Mouse (Mus musculus): ENCODE results near the gene Kiss1.

The Kiss1 gene

DNA sequence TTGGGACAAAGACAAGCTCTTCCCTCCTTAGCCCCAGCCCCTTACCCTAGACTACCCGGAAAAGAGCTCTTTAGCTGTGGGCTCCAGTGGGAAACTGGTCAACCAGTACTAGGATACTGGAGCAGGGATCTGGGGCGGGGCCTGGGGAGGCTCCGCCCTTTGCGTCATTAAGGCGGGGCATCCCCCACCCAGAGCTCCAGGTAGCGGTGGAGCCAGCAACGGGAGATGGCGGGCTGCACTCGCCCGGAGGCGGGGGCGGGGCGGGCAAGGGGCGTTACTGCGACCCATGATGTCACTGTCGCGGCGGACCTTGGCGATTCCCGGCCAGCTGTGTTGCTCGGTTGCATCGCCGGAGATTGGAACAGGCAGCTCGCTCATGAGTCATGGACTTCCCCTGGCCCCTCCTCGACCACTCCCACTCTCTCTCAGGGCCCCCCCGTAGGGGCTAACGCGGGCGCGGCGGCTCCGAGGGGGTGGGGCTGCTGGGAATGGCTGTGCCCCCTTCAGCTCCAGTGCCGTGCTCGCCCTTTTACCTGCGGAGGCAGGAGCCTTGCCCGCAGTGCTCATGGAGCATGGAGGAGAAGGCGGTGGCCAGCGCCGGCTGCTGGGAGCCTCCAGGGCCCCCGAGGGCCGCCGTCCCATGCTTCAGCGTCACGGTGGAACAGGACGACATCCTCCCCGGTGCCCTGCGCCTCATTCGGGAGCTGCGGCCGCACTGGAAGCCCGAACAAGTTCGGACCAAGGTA, 41.8 kb downstream of the Kiss1 start, which contains the start of gene Etnk2:
Gene Etnk2 (plus strand): TSS at position 297 of the 746 bp plus-strand sequence.
- peak; percentile 89 for DNase-seq

DNA sequence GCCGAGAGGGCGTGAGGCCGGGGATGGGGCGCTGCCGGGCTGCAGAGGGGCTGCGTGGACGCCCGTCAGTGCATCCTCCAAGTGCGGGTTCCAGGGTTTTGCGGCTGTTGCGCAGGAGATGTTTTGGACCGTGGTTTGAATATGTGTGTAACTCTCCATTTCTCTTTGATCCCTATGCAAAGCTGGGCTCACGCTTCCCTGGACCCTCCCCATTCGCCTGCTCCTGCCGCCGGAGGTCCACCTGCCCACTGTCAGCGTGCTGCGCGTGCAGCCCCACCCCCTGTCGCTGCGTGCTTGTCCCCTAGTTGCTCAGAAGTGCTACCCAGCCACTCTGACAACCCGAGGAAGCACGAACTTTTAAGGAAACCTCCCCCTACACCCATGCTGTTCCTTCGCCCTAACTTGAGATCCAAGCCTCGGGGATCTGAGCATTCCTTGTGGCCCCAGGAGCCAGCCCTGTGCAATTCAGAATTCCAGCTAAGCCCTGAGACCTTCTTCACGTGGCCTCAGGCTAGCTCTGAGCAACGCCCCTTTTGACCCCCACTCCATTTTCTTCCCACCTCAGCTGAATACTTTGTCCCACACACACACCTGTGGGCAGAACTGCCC, 42.5 kb downstream of the Kiss1 start:
- DNase-seq: no peak

DNA sequence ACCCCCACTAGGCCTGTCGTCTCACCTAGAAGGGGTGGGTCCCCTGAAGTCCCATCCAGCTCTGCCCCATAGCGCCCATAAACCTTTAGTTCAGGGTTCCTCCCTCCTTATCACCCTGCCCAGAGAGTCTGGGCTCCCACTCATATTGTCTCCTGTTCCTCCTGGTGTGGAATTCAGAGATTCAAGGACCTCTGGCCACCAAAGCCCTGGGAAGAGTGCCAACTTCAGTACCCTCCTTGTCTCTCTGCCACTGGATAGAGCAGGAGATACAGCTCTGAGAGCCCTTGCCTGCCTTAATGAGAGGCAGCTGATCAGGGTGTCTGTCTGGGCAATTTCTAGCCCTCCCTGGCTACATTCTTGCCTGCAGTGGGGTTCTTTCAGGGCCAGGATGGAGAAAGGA, 43.2 kb downstream of the Kiss1 start:
- no peak for DNase-seq

DNA sequence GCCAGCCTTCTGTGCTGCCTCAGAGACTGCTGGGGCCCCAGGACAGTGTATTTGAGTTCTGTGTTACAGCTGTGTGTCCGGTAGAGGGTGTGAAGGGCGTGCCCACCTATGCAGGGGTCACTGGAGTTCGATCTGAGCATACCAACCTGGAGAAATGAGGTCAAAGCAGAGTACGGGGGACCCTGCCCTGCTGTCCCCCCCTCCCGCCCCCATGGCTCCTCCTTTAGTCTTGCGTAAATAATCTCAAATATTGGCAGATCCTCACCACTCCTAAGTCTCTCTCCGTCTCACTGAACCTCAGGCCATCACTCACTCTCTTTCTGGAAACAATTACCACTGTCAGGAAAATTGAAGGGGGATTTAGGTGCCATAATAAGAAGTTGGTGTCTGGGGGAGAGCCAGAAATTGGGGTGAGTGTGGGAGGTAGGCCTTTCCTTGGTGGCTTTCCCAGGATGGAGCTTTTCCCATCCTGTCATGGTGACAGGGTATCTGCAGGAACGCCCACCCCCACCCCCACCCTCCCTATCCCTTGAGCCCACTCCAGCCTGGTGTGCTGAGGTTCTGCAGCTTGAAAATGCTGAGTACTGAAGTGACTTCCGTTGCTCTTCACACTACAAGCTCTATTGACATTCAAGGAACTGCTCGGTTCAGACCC, 45.4 kb downstream of the Kiss1 start:
- DNase-seq: no peak

DNA sequence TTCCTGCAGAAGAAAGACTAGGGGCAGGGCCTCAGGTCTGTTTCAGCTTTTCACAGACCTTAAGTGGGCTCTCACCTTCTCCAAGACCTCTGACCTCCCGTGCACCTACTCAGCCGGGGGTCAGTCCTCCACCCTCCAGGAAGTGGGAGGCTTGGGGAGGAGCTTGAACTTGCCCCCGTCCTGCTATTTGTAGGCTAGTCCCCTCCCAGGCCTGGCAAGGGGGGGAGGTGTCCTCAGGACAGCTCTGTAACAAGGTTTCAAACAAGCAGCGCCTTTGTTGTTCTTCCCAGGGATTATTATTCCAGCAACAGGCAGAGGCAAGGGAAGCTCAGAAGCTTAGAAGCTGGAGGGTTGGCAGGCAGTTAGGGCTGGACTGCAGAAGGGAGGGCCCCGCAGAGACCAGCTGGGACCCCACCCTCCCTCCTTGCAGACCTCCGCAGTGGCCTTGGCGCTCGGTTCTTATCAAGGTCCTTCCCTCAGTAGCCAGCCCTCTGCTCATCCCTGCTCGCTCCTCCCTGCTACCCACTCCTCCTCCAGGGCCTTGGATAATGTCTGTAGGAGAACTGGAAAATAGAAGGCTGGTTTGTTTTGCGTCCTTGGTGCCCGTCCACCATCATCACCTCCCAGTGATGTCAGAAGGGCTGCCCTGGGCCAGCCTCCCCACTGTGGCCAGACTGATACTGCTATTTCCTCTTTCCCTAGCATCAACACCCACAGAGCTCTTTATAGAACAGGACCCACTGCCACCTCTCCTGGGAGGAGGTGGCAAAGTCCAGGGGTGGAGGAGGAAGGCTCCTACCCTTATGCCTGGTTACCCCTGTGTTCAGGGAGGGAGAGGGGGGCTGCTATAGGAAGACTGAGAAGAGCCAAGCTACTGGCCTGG, 46.2 kb downstream of the Kiss1 start:
- no peak for DNase-seq

GRCm38 (mm10) chr1:133368644-133369043, 47.0 kb downstream of the Kiss1 start:
- DNase-seq: no peak

DNA sequence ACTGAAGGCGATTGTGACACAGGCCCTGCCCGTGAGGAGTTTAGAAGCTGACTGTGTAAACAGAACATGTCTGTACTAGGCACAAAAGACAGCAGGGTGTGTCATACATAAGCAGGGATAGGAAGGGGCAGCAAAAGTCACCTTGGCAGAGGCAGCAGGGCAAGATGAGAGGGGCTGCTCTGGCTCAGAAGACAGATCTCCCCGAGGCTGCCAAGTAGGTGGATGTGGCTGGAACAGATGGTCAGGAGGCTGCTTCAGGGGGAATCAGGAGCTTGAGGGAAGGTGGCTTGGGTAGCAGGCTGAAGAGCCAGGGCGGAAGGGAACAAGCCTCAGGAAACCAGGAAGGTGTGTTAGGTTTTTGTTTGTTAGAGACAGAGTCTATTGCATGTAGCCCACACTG, 48.7 kb downstream of the Kiss1 start:
- no peak for DNase-seq

- no peak for DNase-seq
These were observed 49.8 kb downstream of the Kiss1 start for GRCm38 (mm10) chr1:133371431-133371830.

DNA sequence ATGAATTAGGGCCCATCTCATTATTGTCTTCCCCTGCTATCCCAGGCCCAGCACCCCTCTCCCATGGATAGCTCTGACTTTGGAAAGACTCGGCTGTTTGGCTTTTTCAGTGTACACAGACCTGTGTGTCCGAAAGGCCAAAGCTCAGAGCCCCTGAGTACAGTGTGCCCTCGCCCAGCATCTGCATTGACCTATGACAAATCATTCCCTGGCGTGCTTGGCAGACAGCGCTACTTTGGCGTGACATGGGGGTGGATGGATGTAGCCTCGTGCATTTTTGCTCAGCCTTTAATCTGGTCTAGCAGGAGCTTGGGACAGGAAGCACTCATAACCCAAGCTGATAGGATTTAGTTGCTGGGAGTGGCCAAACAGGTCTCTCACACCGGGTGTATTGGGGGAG, 50.4 kb downstream of the Kiss1 start:
- DNase-seq: peak; percentile 52

DNA sequence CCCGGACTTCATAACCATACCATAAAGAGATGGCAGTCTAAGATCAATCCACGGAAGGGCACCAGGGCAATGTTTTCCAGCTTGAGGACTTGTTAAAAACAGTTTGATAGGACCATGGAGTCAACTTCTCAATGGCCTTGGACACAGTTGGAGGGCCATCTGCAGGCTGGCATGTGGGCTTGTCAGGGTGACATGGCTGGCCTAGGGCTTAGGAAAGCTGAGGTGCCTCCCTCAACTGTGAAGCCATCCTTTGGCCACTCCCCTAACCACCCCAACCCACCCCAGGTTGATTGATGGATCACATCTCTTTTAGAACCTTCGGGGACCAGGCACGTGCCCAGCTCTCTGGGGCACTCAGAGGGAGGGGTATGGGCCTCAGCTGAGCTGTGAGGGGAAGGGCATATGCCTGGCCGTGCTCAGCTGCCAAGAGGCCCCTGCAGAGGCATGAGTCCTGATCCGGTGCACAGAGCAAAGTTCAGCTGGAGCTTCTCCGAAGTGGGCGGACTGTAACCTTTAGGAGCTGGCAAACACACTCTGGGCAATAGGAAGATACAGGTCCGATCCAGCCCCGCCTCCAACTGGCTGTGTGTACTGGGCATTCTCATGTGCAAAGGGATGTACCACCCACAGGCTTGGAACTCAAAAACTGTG, 54.1 kb downstream of the Kiss1 start:
- DNase-seq: peak; percentile 95

DNA sequence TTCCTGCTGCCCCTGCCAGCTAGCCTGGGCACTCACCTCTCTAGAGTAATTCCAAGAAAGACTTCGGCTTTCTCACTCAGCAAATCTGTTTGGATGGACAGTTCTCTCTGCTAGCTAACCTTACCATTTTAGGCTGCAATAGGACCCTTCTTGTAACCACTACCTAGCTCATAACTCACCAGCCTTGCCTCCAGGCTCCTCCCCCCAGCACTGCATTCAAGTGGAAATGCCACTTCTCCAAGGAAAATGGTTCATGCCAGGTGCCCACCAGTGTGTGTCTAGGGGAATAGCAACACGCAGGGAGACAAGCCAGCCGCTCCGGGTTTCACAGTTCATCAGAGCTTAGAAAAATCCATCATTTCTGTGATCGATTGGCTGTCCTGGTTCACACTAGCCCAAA, 55.9 kb downstream of the Kiss1 start:
- no peak for DNase-seq
